Mouse (Mus musculus): ENCODE data around the gene Lamtor2. TPM values are rescaled to one million over a fixed set of nuclear protein-coding genes. Genes with fewer than 3 reads are reported as not detected.

Lamtor2 gene
- total RNA-seq, 2 experiments from 2014 or later, result 108 to 109 TPM

DNA sequence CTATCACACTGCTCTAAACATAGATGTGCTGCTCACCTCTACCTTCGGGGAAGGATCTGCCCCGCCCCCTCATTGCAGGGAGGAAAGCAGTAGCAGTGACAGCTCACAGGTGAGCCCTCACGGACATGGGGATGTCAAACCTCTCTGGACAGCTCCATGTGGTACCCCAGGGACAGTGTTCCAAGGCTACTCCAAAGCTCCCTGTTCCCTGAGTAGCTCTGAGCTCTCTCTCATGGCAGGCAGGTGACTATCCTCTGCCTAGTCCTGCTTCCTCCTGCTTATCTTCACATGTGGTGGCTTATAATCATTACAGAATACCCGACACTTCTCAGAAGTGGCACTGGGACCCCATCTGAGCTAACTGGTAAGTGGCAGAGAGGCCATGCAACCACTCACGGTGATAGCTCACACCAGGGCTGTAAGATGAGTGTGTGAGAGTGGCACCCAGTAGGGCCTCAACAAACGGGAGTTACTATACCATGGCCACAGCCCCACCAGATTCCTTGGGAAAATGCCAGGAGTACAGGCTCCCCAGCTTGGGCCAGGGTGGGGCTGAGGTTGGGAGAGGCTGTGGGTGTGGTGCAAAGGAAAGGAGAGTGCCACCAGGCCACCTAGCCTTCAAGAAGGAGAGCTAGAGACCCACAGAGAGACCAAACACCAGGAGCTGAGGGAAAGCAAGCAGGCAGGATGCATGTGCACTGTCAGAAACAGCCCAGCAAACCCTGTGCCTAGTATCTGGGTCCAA lies 6.0 kb downstream of the Lamtor2 start:
- no peak for DNase-seq (ENCODE audit: low spot score in 2 of 2)
- intact Hi-C loops (cut with DNase I), result no loop called here

DNA sequence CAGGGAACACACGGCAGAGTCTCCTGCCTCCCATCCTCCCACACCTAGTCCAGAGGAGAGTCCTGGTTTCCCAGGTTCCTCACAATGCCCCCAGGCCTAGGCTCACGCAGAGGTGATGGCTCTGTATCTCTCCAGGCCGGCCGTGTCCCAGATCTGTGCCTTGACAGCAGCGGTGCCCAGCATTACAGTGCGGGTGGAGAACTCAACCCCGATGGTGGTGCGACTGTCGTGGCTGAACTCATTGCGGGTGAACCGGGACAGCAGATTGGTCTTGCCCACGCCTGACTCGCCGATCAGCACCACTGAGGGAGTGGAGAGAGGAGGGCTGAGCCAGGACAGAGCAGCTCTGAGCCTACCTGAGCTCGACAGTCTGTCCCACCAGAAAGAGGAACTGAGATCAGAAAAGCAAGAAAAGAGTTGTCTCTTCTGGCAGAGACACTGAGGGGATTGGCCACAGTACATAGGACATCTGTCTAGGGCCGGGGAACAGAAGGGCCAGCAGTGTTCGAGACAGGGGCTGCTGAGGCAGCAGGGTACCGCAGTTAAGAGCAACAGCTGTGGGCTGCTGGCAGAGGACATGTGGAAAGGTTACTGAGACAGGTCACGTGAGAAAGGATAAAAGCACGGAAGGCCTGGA lies 7.8 kb downstream of the Lamtor2 start:
- DNase-seq (ENCODE audit: low spot score in 2 of 2), result no peak
- intact Hi-C loops (cut with DNase I), result no loop called here

DNA sequence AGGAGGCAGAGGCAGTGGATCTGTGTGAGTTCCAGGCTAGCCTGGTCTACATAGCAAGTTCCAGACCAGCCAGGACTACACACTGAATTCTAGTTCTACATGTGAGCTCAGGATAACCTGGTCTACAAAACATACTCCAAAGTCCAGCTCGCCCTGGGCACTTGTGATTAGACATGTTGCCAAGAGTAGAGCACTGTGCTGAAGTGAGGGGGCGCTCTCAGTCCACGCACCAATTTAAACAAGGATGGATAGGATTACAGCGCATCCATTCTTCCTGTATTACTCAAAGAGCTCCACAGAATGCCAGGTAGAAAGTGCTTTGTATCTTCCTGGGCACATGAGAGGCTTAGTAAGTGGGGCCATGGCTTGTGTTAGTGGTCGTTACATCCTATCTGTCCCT lies 8.4 kb downstream of the Lamtor2 start:
- no peak for DNase-seq (ENCODE audit: low spot score in 2 of 2)
- intact Hi-C loops (cut with DNase I), result no loop called here

DNA sequence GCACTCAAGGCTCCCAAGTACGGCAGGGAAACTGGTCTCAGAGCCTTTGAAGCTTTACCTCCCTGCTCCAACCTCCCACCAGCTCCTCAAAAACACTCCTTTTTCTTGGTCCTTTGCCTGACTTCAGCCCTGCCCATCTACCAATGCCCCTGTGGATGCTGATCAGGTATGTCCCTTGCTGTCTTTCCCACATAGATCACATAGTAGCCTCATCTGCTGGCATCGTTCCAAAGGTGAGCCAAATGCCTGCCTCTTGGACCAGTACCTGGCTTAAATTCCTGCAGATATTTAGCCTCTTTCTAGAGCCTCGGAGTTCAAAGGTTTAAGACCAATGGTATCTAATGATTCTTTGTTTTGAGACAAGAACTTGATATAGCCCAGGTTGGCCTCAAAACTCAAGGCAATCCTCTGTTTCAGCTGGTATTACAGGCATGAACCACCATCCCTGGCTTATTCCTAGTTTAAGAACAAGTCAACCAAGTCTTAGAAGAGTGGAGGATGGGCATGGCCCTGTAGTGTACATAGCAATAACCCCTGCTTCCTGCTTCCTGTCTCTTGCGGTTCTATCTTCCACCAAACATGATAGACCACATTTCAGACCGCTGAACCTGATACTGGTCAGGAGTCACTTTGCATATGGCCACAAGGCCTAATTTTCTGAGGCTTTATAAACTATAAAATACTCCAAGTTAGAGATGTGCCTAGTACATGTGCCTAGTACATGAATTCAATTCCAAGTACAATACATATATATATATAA lies 9.0 kb downstream of the Lamtor2 start:
- intact Hi-C loops (cut with DNase I), result no loop called here
- DNase-seq (ENCODE audit: low spot score in 2 of 2), result no peak

DNA sequence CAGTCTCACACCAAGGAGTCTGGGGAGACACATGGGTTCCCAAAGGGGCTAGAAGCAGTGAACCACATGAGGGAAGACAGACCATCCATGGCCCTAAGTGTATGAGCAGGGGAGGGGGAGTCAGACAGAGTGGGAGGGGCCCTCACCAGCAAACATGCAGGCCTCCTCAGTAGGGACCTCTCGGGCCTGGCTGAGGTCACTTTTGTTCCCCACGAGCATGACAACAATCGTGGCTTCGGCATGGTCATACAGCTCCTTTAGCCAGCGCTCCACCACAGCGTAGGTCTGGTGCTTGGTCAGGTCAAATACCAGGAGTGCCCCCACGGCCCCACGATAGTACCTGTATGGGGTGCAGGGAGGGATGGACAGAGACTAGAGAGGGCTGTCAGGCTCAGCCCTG lies 9.7 kb downstream of the Lamtor2 start:
- DNase-seq (ENCODE audit: low spot score in 2 of 2), result no peak
- intact Hi-C loops (cut with DNase I), result no loop called here

DNA sequence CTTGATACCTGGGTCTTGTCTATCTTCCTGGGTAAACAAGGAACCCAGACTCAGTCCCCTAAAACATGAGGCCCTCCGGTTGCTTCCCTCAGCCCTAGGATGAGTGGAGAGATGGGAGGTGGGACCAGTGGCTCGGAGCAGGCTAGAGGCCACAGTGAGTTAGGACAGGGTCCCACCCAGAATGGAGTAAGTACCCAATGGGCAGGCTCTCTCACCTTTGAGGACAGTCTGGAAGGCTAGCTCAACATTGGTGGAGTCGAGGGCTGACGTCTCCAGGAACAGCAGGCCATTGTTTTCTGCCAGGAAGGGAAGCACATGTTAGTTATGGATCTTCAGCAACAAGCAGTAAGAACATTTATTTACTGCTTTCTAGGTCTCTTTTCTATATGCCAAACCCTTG lies 10.4 kb downstream of the Lamtor2 start:
- intact Hi-C loops (cut with DNase I), result no loop called here
- DNase-seq (ENCODE audit: low spot score in 2 of 2), result no peak

DNA sequence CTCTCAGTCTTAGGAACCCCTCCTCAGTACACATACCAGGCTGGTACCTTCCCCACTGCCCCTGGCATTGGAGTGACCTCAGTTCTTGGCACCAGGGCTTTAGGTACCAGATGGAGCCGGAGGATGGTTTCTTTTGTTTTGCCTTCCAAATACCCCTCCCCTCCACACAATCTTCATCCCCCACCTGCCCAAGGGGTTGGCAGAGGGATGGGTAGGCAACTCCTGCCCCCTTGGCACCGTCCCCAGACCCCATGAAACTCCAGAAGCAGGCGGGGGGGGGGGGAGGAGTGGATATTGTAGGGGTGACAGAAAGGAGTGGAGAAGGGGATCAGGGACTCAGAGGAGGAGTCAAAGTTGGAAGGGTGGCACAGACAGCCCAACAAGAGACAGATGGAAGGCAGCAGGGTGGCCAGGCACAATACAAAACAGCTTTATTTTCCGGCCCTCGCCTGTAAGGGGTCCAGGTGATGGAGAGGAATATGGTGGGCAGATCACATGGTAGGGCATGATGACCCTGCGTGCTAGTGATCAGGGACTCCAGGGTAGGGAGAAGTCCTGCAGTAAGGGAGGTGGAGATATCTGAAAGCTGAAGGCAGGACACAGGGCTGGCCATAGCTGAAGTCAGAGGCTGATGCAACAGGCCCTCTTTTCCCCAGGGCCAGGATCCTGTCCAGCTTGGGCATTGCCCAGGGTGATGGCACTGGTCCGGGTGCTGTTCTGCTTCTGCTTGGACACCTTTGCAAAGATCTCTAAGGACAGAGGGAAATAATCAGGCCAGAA lies 11.1 kb downstream of the Lamtor2 start:
- intact Hi-C loops (cut with DNase I), result no loop called here
- no peak for DNase-seq (ENCODE audit: low spot score in 2 of 2)

DNA sequence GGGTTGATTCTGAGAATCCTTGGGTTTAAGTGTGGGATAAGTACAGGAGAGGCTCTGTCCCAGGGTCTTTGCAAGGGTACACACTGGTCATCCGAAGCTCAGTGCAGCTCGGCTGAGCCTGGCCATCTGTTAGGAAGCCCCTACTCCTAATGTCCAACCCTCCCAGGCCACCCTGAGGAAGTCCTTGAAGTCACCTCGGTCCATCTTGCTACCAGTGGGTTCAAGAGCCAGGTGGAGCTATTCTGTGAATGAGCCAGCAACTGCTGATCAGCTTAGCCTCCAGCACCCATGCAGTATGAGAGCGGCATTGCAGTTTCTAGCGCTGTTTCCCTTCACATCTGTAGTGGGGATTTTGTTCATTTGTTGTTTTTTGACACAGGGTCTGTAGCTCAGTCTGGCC lies 12.8 kb downstream of the Lamtor2 start:
- intact Hi-C loops (cut with DNase I), result no loop called here

DNA sequence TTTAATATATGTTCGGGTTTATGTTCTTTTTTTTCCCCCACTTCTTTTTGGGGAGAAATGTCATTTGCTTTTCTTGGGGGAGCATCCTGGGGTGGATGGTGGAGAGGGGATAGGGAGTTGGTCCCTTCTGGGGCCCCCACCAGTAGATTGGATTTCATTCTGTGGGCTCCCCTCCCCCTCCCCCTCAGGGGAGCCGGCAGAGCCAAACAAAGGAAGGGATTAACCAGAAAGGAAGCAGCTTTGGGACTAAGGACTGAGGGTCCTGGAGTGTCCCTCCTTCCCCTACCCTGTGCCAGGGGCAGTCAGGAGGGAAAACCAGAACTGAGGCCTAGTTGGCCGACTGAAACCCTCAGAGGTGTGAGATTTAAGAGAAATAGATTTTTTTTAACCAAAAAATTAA lies 13.5 kb downstream of the Lamtor2 start:
- intact Hi-C loops (cut with DNase I), result no loop called here
- DNase-seq (ENCODE audit: low spot score in 2 of 2), result no peak

More for the DNA sequence above, 12.8 kb downstream of the Lamtor2 start:
- no peak for DNase-seq (ENCODE audit: low spot score in 2 of 2)

DNA sequence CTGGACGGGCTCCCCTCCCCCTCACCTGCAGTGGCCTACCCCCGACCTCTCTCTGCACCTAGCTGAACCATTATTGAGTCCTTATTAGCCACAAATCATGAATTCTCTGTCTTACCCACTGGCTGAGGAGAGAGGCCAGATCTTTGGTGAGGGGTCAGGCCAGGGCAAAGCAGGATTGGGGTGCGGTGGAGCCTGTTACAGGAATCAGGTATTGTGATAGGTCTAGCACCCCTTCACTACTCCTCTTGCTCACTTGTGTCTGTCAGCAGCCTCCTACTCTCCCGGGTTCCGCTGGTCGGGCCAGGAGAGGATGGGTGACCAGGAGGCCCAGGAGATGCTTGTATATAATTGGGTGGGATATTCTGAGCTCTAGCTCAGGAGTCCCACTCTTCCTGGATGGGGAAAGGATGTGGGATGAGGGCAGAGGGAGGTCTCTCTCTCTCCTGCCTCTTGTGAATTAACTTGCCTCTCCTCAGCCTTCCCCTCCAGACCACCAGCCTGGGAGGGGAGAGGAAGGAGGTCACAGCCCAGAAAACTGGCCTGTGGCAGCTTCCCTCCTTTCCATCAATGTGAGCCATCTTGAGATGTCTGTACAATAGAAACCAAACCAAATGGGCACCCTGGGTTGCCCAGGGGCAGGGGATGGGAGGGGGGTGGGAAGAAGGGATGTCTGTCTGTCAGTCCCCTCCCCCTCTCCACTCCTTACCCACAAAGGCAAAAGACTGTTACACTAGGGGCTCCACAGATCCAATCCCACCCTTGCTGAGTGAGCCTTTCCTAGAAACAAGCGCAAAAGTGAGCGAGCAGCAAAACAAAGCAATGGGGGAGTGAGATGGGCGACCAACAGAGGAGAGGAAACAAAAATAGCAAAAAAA lies 14.4 kb downstream of the Lamtor2 start:
- no peak for DNase-seq (ENCODE audit: low spot score in 2 of 2)
- intact Hi-C loops (cut with DNase I), result no loop called here

DNA sequence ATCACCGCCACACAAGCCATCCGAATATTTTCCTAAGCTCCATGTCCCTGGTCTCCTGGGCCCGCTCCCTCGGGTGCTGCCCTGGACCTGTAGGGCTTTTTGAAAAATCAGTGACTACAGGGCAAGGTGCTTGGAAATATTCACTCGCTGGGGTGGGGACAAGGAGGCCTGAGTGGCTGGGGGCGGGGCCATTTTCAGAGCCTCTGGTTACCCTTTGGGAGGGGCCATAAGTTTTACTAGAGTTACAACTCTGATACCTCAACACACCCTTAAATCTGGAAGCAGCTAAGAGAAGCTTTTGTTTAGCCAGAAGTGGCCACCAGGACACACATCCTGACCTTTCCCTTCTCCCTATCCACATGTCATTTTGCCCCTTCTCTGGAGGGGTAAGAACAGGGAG lies 15.7 kb downstream of the Lamtor2 start:
- DNase-seq (ENCODE audit: low spot score in 2 of 2), result no peak
- intact Hi-C loops (cut with DNase I), result no loop called here

DNA sequence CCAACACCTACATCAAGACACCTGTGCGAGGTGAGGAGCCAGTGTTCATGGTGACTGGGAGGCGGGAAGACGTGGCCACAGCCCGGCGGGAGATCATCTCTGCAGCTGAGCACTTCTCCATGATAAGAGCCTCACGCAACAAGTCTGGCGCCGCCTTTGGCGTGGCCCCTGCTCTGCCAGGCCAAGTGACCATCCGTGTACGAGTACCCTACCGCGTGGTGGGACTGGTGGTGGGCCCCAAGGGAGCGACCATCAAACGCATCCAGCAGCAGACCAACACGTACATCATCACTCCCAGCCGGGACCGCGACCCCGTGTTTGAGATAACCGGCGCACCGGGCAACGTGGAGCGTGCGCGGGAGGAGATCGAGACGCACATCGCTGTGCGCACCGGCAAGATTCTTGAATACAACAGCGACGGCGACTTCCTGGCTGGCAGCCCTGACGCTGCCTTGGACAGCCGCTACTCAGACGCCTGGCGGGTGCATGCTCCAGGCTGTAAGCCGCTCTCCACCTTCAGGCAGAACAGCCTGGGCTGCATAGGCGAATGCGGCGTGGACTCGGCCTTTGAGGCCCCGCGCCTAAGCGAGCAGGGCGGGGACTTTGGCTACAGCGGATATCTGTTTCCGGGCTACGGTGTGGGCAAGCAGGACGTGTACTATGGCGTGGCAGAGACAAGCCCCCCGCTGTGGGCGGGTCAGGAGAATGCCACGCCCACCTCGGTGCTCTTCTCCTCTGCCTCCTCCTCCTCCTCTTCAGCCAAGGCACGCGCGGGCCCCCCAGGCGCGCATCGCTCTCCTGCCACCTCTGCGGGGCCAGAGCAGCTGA lies 16.6 kb downstream of the Lamtor2 start:
- DNase-seq (ENCODE audit: low spot score in 2 of 2), result peak; percentile 75 to 77
- intact Hi-C loops (cut with DNase I), result no loop called here

DNA sequence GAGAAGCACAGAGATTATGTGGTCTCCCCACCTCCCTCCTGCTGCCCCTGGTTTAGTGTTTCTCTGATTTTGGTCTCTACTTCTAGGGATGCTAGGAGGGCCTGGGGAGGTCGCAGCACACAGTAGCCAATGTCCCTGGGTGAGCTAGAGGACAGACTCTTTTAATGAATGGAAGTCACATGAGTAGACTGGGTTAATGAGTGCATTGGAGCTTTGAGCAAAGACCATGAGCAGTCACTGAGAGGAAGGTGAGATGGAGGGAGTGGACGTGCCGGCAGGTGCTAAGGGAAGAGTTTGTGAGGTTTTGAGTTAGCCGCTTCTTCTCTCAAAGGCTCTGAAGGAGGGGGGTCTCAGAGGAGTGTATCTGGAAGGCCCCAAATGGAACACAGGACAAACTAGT lies 17.3 kb downstream of the Lamtor2 start:
- intact Hi-C loops (cut with DNase I), result no loop called here
- no peak for DNase-seq (ENCODE audit: low spot score in 2 of 2)

DNA sequence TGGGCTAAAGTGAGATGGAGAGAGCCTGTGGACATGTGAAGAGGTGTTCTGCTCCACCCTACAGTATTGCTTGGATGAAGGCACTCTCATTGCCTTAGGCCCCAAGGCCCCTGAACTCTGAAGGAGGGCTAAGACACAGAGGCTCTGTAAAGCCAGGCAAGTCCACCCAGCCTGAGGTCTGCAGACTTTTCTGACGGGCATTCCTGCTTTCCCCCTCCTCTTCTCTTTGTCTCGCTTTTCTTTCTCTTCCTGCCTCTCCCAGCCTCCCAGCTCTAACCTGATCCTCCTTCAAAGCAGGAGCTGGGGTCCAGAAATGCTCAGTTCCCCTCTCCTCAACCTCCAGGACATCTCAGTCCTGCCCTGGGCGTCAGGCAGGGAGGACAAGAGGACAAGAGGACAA lies 17.9 kb downstream of the Lamtor2 start:
- intact Hi-C loops (cut with DNase I), result no loop called here

DNA sequence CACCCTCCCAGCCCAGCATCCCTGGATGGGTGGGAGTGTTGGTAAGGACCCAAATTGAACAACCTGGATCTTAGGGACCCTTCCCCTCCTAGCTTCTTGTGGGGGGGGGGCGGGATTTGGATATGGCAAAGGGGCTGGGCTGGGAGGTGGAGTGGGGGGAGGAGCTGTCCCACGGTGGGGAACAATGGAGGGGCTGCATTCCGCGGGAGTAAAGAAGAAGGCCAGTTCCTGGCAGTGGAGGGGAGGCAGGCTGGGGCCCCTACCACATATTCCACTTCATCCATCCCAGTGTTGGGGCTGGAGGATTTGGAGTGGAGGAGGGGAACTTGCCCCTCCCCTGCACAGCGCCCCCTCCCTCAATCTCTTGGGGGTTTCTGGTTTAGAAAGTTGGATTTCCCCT lies 19.2 kb downstream of the Lamtor2 start:
- intact Hi-C loops (cut with DNase I), result no loop called here

More for the DNA sequence above, 17.9 kb downstream of the Lamtor2 start:
- no peak for DNase-seq (ENCODE audit: low spot score in 2 of 2)

DNA sequence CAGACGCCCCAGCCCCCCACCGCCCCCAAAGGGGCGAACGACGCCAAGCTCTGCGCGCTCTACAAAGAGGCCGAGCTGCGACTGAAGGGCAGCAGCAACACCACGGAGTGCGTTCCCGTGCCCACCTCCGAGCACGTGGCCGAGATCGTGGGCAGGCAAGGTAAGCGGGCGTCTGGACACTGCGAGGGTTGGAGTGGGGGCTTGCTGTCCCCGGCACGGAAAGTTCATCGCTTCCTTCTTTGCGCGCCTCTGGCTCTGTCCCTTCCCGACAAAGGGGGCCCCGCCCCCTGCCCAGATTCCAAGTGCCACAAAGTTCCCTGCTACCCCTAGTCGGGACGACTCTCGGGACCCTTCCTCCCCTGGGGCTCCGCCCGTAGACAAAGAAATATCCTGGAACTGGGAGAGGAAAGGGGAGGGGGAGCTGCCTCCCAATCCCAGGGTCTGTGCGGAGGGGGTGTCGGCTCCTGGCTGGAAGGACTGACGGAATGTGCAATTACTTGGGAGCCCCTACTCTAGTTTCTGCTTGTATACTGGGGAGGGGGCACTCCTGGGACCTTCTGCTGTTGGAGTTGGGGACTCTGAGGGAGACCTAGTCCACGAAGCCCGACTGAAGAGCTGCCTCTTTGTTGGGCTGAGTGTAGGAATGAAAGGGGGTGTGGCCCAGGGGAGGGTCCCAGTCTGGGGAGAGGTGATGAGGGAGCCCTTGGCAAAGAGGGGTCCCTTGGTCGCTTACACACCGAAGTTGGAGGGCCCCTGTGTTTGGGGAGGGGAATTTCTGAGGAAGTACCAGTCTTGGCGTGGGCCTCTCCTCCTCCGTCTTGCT lies 20.0 kb downstream of the Lamtor2 start:
- intact Hi-C loops (cut with DNase I), result no loop called here

More for the DNA sequence above, 19.2 kb downstream of the Lamtor2 start:
- DNase-seq (ENCODE audit: low spot score in 2 of 2), result no peak

DNA sequence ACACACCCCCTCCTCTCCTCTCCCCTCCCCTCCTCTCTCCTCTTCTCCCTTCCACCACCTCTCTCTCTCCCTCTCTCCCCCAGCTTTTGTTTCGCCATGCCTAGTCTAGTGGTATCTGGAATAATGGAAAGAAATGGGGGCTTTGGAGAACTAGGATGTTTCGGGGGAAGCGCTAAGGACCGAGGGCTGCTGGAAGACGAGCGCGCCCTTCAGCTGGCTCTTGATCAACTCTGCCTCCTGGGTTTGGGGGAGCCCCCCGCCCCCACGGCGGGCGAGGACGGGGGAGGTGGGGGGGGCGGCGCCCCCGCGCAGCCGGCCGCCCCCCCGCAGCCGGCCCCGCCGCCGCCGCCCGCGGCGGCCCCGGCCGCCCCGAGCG lies 20.6 kb downstream of the Lamtor2 start, which contains the start of gene Mex3a:
TSS of gene Mex3a (plus strand) at position 97 of the 376 bp plus-strand sequence.
- no peak for DNase-seq (ENCODE audit: low spot score in 2 of 2)
- intact Hi-C loops (cut with DNase I), result no loop called here

More for the DNA sequence above, 20.0 kb downstream of the Lamtor2 start:
- DNase-seq (ENCODE audit: low spot score in 2 of 2), result no peak

Data from left cerebral cortex, postnatal 14 days (tissue).